Comparison of ENCODE assay signal across 8 mouse cellular contexts in genomic region chr17:71195633-71196391, GRCm38 (mm10). TPM values are rescaled to one million over a fixed set of nuclear protein-coding genes. Genes with fewer than 3 reads are reported as not detected.
DNase-seq lines count a peak whose midpoint lies in the region; ATAC-seq and TF ChIP-seq lines count a peak whose summit lies in the region.

No protein-coding gene starts in this region.

- peaks cover 17% of the 10 kb centered on the region for H3K4me1 ChIP-seq in E14TG2a.4 (replicated peaks; ENCODE audit: low read depth, low read length)
- H3K4me1 ChIP-seq in liver, embryonic 12.5 days: peaks cover 93% of the 10 kb centered on the region

- no peaks in the 10 kb centered on the region for H3K27me3 ChIP-seq in E14TG2a.4 (ENCODE audit: insufficient read depth, low read length)
- H3K27me3 ChIP-seq in liver, embryonic 12.5 days (replicated peaks): no peaks in the 10 kb centered on the region

- peak overlapping the region; percentile 34 for H3K4me2 ChIP-seq in liver, embryonic 12.5 days

- H3K4me3 ChIP-seq in E14TG2a.4 (replicated peaks; ENCODE audit: low read length): no peak overlapping the region
- H3K4me3 ChIP-seq in liver, embryonic 12.5 days: no peak overlapping the region

- H3K36me3 ChIP-seq in E14TG2a.4 (ENCODE audit: insufficient read depth, low read length): no peaks in the 10 kb centered on the region
- peaks cover 21% of the 10 kb centered on the region for H3K36me3 ChIP-seq in liver, embryonic 12.5 days

- peak overlapping the region; percentile 19; the same call in 1 of the 2 replicates for H3K9ac ChIP-seq in liver, embryonic 12.5 days

- no peaks in the 10 kb centered on the region for H3K9me3 ChIP-seq in E14TG2a.4 (ENCODE audit: low read length)
- no peaks in the 10 kb centered on the region for H3K9me3 ChIP-seq in liver, embryonic 12.5 days (replicated peaks)

- DNase-seq in gastrocnemius, postnatal 10 days: peak; percentile 17
- DNase-seq in gastrocnemius, postnatal 25 days: no peak
- peak; percentile 43 for DNase-seq in heart, postnatal 4 days
- DNase-seq in natural killer cell, adult 2 months (ENCODE audit: low spot score in 2 of 2): peak; percentile 69 to 77
- no peak for DNase-seq in right cerebral cortex, postnatal 14 days

- peak; percentile 36 for ATAC-seq in common myeloid progenitor, adult 5-6 weeks (replicated peaks; ENCODE audit: low read depth, poor library complexity, severe bottlenecking)
- ATAC-seq in liver, embryonic 12.5 days: peak; percentile 38; the same call in 1 of the 2 replicates

- TF ChIP-seq CTCF in E14TG2a.4 (conservative IDR thresholded peaks at IDR 0.05; ENCODE audit: low read length): peak; percentile 32

- peak overlapping the region; percentile 70 for H3K27ac ChIP-seq in liver, embryonic 12.5 days

- 38% methylated on average over 10 of the region's 10 CpGs for WGBS in liver, embryonic 12.5 days (ENCODE audit: insufficient replicate concordance)

RNA-seq across cellular contexts. Expression of gene Lpin2, which starts 13.5 kb away (rescaled TPM):
- 10 to 100 TPM in 1 of 2 experiments, 1 to 10 TPM in 1; 8.5 to 10.6 TPM for total RNA-seq in gastrocnemius, postnatal 10 days (2021)
- total RNA-seq in gastrocnemius, postnatal 25 days (2021): 1 to 10 TPM; 4.0 to 4.9 TPM
- 66.3 and 97.0 TPM in 2 replicates for total RNA-seq in common myeloid progenitor, adult 5-6 weeks (2017)
- total RNA-seq in heart, postnatal 4 days (2021): 10 to 100 TPM; 16.3 to 19.5 TPM
- 40.1 and 42.5 TPM in 2 replicates for polyA plus RNA-seq in liver, embryonic 12.5 days (2016; fragmentation: Nextera tagmentation; extraction: Ambion mirVana)

Comparison
In these comparisons a context has a peak if more than half of its experiments do, and no peak if none do; other contexts are left out.
1. DNase-seq: peak in gastrocnemius, postnatal 10 days (single experiment), heart, postnatal 4 days (single experiment) and natural killer cell, adult 2 months (2 of 2); none in gastrocnemius, postnatal 25 days (single experiment) and right cerebral cortex, postnatal 14 days (single experiment).